Mouse (Mus musculus) liver, postnatal 0 days (tissue): Measurements from ENCODE around the gene Ppm1k.

ENCODE experiments used
- CTCF ChIP-seq: sonication (generic); IDR thresholded peaks from 2 replicates; pipeline ENCODE4 v1.5.1; 2016; ENCODE audit warnings: antibody characterized with exemption, low read depth
- EP300 ChIP-seq: IDR thresholded peaks from 2 replicates; pipeline ENCODE4 v1.6.1; 2016; ENCODE audit warnings: antibody characterized with exemption, low read depth, mild to moderate bottlenecking

DNA sequence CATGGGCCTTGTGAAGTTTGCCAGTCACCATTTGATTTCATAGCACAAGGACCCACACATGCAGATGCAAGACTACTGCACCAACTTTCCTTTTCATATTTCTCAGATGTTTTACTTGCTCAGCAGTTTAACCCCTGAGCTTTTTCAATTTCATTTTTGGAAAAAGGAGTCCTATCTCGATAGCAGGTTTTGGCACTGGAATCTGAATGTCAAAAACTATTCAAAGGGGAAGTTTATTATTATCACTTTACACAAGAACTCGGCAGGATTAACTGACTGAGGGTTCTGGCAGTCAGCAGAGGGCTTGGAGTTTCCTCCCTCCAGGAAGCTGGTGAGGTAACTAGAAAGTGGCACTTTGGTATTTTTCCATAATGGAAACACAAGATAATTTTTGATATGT, 1.9 kb downstream of the Ppm1k start:
- TF ChIP-seq CTCF (no peak), EP300 (no peak)
